Mouse (Mus musculus): ENCODE data around the gene Plekhm1.

Plekhm1 gene

GRCm38 (mm10) chr11:103394025-103394424 is 18.5 kb downstream of the Plekhm1 start:
- DNase-seq (ENCODE audit: low spot score): no peak

- DNase-seq (ENCODE audit: low spot score): no peak
Measured at GRCm38 (mm10) chr11:103387870-103388526, 24.5 kb downstream of the Plekhm1 start.

GRCm38 (mm10) chr11:103386827-103387226 is 25.7 kb downstream of the Plekhm1 start:
- DNase-seq (ENCODE audit: low spot score): no peak

GRCm38 (mm10) chr11:103381956-103382613 is 30.4 kb downstream of the Plekhm1 start:
- no peak for DNase-seq (ENCODE audit: low spot score)

- DNase-seq (ENCODE audit: low spot score): no peak
Measured at GRCm38 (mm10) chr11:103381505-103381904, 31.0 kb downstream of the Plekhm1 start.

GRCm38 (mm10) chr11:103380460-103380859 is 32.0 kb downstream of the Plekhm1 start:
- no peak for DNase-seq (ENCODE audit: low spot score)

GRCm38 (mm10) chr11:103378341-103378740 is 34.1 kb downstream of the Plekhm1 start:
- no peak for DNase-seq (ENCODE audit: low spot score)

- DNase-seq (ENCODE audit: low spot score): no peak
Measured at GRCm38 (mm10) chr11:103375772-103376171, 36.7 kb downstream of the Plekhm1 start.

GRCm38 (mm10) chr11:103375258-103375657 is 37.2 kb downstream of the Plekhm1 start:
- no peak for DNase-seq (ENCODE audit: low spot score)

- DNase-seq (ENCODE audit: low spot score): no peak
Measured at GRCm38 (mm10) chr11:103373922-103374321, 38.6 kb downstream of the Plekhm1 start.

GRCm38 (mm10) chr11:103372561-103372960 is 39.9 kb downstream of the Plekhm1 start:
- DNase-seq (ENCODE audit: low spot score): no peak

GRCm38 (mm10) chr11:103372068-103372467 is 40.4 kb downstream of the Plekhm1 start:
- no peak for DNase-seq (ENCODE audit: low spot score)

- no peak for DNase-seq (ENCODE audit: low spot score)
Measured at GRCm38 (mm10) chr11:103371222-103371539, 41.3 kb downstream of the Plekhm1 start.

- DNase-seq (ENCODE audit: low spot score): no peak
Measured at GRCm38 (mm10) chr11:103370397-103371221, 41.9 kb downstream of the Plekhm1 start.

GRCm38 (mm10) chr11:103365530-103365929 is 47.0 kb downstream of the Plekhm1 start:
- DNase-seq (ENCODE audit: low spot score): no peak

- no peak for DNase-seq (ENCODE audit: low spot score)
Measured at GRCm38 (mm10) chr11:103365022-103365421, 47.5 kb downstream of the Plekhm1 start.

GRCm38 (mm10) chr11:103364335-103364734 is 48.2 kb downstream of the Plekhm1 start:
- no peak for DNase-seq (ENCODE audit: low spot score)

GRCm38 (mm10) chr11:103363214-103364148 is 49.0 kb downstream of the Plekhm1 start, which contains the start of gene Arhgap27:
Gene Arhgap27, minus strand, starts transcription at chr11:103363692.
- peak; percentile 64 for DNase-seq (ENCODE audit: low spot score)

GRCm38 (mm10) chr11:103362521-103363181 is 49.8 kb downstream of the Plekhm1 start:
- DNase-seq (ENCODE audit: low spot score): peak; percentile 38

- DNase-seq (ENCODE audit: low spot score): peak; percentile 62
Measured at GRCm38 (mm10) chr11:103362054-103362432, 50.4 kb downstream of the Plekhm1 start.

GRCm38 (mm10) chr11:103361396-103362053 is 51.0 kb downstream of the Plekhm1 start:
- DNase-seq (ENCODE audit: low spot score): peak; percentile 47
